Mouse (Mus musculus): Measurements from ENCODE around the gene Chd1. TPM values are rescaled to one million over a fixed set of nuclear protein-coding genes. Genes with fewer than 3 reads are reported as not detected.
A peak's percentile ranks its signal among the peaks of the same experiment; 100 is the strongest.

The Chd1 gene
- total and polyA plus RNA-seq, 2 experiments from 2014 or later: 9.7 to 15.3 TPM

DNA sequence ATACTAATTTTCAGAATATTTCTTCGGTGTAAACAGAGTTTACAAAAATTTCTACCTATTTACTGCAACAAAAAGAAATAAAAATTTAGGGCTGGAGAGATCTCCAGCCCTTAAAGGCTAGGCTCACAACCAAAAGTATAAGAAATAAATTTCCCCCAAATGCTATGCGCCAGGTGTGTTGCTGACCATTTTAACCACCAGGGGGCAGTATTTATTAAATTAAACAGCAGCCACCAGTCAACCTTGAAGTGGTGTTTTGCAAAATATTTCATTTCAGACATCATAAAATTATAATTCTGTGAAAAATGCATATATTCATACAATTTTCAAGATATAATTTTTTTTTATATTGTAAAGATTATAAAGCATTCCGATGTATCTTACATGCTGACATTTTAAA lies 82.3 kb downstream of the Chd1 start:
- TF ChIP-seq CTCF (IDR thresholded peaks at IDR 0.05; ENCODE audit: low read depth) (peak; percentile 58), EP300 (IDR thresholded peaks at IDR 0.05; ENCODE audit: low read depth) (no peak)
- Histone ChIP-seq H3K9ac (replicated peaks; ENCODE audit: low read depth, low read length) (no peak overlapping the region), H3K36me3 (replicated peaks; ENCODE audit: control insufficient read depth, insufficient read depth, low read length) (no peaks in the 10 kb centered on the region), H3K27me3 (ENCODE audit: control insufficient read depth, insufficient read depth, low read length) (no peaks in the 10 kb centered on the region), H3K4me3 (ENCODE audit: low read depth, low read length) (no peak overlapping the region), H3K4me2 (ENCODE audit: low read depth, low read length) (no peak overlapping the region), H3K4me1 (ENCODE audit: control insufficient read depth, insufficient read depth) (no peaks in the 10 kb centered on the region), H3K27ac (ENCODE audit: low read depth) (no peak overlapping the region), H3K9me3 (replicated peaks; ENCODE audit: control insufficient read depth, low read length) (no peaks in the 10 kb centered on the region)
- ATAC-seq (ENCODE audit: insufficient read depth, low read depth) (no peak), DNase-seq (ENCODE audit: low spot score) (peak; percentile 31)
- 25% methylated on average over 3 of the region's 3 CpGs for WGBS

DNA sequence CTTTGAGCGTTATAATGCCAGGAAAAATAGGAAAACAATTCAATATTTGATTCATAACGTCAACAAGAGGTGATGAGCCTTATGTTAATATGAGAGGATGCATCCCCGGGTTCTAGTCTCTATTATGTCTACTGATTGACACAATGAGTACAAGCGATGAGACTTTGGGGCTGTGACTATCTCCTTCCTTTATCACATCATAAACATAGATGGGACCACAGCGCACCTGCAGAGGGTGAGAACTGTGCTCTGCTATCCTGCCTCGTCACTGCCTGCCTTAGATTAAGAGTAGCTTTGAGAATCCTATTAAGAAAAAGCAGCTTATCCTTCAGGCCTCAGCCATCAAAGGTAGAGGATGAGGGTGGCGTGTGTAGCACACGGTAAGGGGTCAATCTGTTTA lies 85.9 kb downstream of the Chd1 start:
- Histone ChIP-seq H3K9me3 (replicated peaks; ENCODE audit: control insufficient read depth, low read length) (no peaks in the 10 kb centered on the region), H3K4me2 (ENCODE audit: low read depth, low read length) (no peak overlapping the region), H3K4me3 (ENCODE audit: low read depth, low read length) (no peak overlapping the region), H3K4me1 (ENCODE audit: control insufficient read depth, insufficient read depth) (no peaks in the 10 kb centered on the region), H3K27me3 (ENCODE audit: control insufficient read depth, insufficient read depth, low read length) (no peaks in the 10 kb centered on the region), H3K27ac (ENCODE audit: low read depth) (no peak overlapping the region), H3K9ac (replicated peaks; ENCODE audit: low read depth, low read length) (no peak overlapping the region), H3K36me3 (replicated peaks; ENCODE audit: control insufficient read depth, insufficient read depth, low read length) (no peaks in the 10 kb centered on the region)
- TF ChIP-seq EP300 (IDR thresholded peaks at IDR 0.05; ENCODE audit: low read depth): no peak
- TF ChIP-seq CTCF (IDR thresholded peaks at IDR 0.05; ENCODE audit: low read depth): no peak
- ATAC-seq (ENCODE audit: insufficient read depth, low read depth) (no peak), DNase-seq (ENCODE audit: low spot score) (no peak)
- 78% methylated on average over 8 of the region's 8 CpGs for WGBS

DNA sequence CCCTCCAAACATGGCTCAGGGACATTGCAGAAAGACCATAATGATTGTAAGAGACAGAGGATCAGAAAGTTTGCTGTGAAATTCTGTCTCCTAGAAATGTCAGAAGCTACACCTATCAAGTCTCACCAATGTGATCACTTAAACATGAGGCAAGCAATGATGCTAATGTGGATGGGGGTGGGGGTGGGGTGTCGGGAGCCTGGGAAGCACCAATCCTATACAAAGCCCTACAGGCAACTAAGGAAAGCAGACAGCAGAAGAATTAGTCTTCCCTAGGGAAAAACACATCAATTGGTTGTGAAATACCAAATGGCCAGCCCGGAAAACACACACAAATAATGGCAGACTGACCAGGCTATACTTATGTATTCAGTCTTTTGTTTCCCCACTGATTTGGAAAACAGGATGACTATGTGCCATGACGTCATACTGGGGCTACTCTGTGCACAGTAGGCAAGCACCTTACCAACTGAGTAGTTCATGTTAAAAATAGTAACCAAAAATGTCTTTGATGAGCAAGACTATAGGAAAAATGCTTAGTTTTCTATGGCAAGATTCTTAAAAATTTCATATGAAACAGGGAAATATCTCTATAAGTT lies 94.5 kb downstream of the Chd1 start:
- Histone ChIP-seq H3K4me1 (ENCODE audit: control insufficient read depth, insufficient read depth) (no peaks in the 10 kb centered on the region), H3K27ac (ENCODE audit: low read depth) (no peak overlapping the region), H3K27me3 (ENCODE audit: control insufficient read depth, insufficient read depth, low read length) (no peaks in the 10 kb centered on the region), H3K9ac (replicated peaks; ENCODE audit: low read depth, low read length) (no peak overlapping the region), H3K4me3 (ENCODE audit: low read depth, low read length) (no peak overlapping the region), H3K36me3 (replicated peaks; ENCODE audit: control insufficient read depth, insufficient read depth, low read length) (no peaks in the 10 kb centered on the region), H3K4me2 (ENCODE audit: low read depth, low read length) (no peak overlapping the region), H3K9me3 (replicated peaks; ENCODE audit: control insufficient read depth, low read length) (no peaks in the 10 kb centered on the region)
- no peak for ATAC-seq (ENCODE audit: insufficient read depth, low read depth)
- 69% methylated on average over 3 of the region's 3 CpGs for WGBS
- TF ChIP-seq CTCF (IDR thresholded peaks at IDR 0.05; ENCODE audit: low read depth) (no peak), EP300 (IDR thresholded peaks at IDR 0.05; ENCODE audit: low read depth) (no peak)
- no peak for DNase-seq (ENCODE audit: low spot score)

DNA sequence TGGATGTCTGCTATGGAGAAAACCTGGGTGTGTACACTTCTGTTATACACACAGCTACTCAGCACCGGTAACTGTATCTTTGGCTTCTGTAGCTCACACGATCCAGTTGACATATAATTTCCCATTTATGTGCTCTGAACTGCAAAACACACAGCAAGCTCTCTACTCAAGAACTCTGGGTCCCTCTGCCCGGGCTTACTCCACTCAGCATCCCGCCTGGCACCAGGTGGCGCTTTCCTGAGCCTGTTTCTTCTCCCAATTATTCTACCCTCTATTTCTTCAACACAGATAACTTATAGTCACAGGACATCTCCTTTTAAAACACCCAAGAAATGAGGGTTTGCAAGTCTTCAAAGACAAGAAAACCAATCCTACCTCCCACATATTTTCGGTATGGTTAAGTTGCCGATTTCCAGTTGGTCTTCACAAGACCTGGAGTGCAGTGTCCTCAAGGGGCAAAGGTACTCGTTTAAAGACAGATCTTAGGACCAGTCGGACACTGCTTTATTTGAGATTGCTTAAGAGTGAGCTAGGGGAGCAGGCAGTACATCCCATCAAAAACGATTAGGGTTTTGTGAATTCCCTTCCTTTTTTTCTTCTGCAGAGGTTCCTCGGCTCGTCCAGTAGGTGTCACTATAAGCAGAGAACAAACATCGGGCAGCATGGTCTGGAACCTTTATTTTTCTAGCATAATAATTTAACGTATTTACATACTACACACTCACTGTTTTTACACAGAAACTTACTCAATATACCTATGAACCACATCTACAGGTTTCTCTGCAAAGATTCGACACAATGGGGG lies 99.4 kb downstream of the Chd1 start:
- Histone ChIP-seq H3K4me2 (ENCODE audit: low read depth, low read length) (no peak overlapping the region), H3K9me3 (replicated peaks; ENCODE audit: control insufficient read depth, low read length) (no peaks in the 10 kb centered on the region), H3K4me3 (ENCODE audit: low read depth, low read length) (no peak overlapping the region), H3K36me3 (replicated peaks; ENCODE audit: control insufficient read depth, insufficient read depth, low read length) (peaks cover 11% of the 10 kb centered on the region; the same call in 1 of the 2 replicates), H3K4me1 (ENCODE audit: control insufficient read depth, insufficient read depth) (peaks cover 10% of the 10 kb centered on the region), H3K27me3 (ENCODE audit: control insufficient read depth, insufficient read depth, low read length) (no peaks in the 10 kb centered on the region), H3K27ac (ENCODE audit: low read depth) (no peak overlapping the region), H3K9ac (replicated peaks; ENCODE audit: low read depth, low read length) (no peak overlapping the region)
- ATAC-seq (ENCODE audit: insufficient read depth, low read depth) (no peak), DNase-seq (ENCODE audit: low spot score) (no peak)
- peak; percentile 77 for TF ChIP-seq CTCF (IDR thresholded peaks at IDR 0.05; ENCODE audit: low read depth)
- no peak for TF ChIP-seq EP300 (IDR thresholded peaks at IDR 0.05; ENCODE audit: low read depth)
- WGBS: 41% methylated on average over 15 of the region's 15 CpGs

DNA sequence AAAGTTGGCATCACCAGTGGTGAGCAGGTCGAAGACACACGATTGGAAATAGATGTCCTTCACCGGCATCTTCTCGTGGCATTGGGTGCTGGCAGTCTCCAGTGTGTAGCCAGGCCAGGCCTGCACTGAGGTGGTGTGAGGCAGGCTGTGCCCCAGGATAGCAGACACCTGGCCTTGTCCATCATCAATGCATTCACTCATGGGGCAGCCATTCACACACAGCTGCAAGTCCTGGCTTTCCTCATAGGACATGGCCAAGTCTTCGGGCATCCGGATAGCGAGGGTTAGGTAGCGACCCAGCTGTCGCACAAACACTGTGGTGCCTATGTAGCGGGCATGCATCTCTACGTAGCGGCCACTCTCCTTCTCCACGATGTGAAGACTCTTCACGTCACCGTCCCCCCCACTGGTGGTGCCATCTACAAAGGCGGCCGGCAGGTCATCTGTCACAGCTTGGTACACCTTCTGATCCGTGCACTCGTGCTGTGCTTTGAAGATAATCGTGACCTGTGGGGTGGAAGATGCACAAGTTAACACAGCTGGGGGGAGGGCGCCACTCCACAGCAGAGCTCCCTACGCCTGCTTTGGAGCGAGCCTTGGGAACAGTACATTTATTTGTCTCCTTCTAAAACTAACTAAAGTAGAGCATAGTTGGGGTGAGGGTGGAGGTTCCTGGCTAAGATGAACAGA lies 102.7 kb downstream of the Chd1 start:
- no peak for DNase-seq (ENCODE audit: low spot score)

More for the DNA sequence above, 102.7 kb downstream of the Chd1 start:
- ATAC-seq (ENCODE audit: insufficient read depth, low read depth): no peak
- no peak overlapping the region for H3K27ac ChIP-seq (ENCODE audit: low read depth)
- no peak overlapping the region for H3K4me2 ChIP-seq (ENCODE audit: low read depth, low read length)
- H3K27me3 ChIP-seq (ENCODE audit: control insufficient read depth, insufficient read depth, low read length): no peaks in the 10 kb centered on the region
- H3K36me3 ChIP-seq (replicated peaks; ENCODE audit: control insufficient read depth, insufficient read depth, low read length): peaks cover 11% of the 10 kb centered on the region; the same call in 1 of the 2 replicates
- TF ChIP-seq CTCF (IDR thresholded peaks at IDR 0.05; ENCODE audit: low read depth): no peak
- no peak for TF ChIP-seq EP300 (IDR thresholded peaks at IDR 0.05; ENCODE audit: low read depth)
- H3K9me3 ChIP-seq (replicated peaks; ENCODE audit: control insufficient read depth, low read length): no peaks in the 10 kb centered on the region
- no peak overlapping the region for H3K9ac ChIP-seq (replicated peaks; ENCODE audit: low read depth, low read length)
- no peak overlapping the region for H3K4me3 ChIP-seq (ENCODE audit: low read depth, low read length)
- H3K4me1 ChIP-seq (ENCODE audit: control insufficient read depth, insufficient read depth): peaks cover 22% of the 10 kb centered on the region
- 79% methylated on average over 23 of the region's 23 CpGs for WGBS
